Mouse (Mus musculus): ENCODE data around the gene Smyd3.

The Smyd3 gene

GRCm38 (mm10) chr1:179054385-179055116, 463.3 kb downstream of the Smyd3 start:
- no peak for DNase-seq

- no peak for DNase-seq
Measured at GRCm38 (mm10) chr1:179052545-179053180, 465.2 kb downstream of the Smyd3 start.

- no peak for DNase-seq
Measured at GRCm38 (mm10) chr1:179047931-179048596, 469.8 kb downstream of the Smyd3 start.

- no peak for DNase-seq
Measured at GRCm38 (mm10) chr1:179045856-179046714, 471.8 kb downstream of the Smyd3 start.

- DNase-seq, result no peak
Measured at GRCm38 (mm10) chr1:179044165-179044564, 473.7 kb downstream of the Smyd3 start.

- DNase-seq, result no peak
Measured at GRCm38 (mm10) chr1:179043644-179044043, 474.2 kb downstream of the Smyd3 start.

GRCm38 (mm10) chr1:179041905-179042337, 475.9 kb downstream of the Smyd3 start:
- DNase-seq, result peak; percentile 60

- DNase-seq, result no peak
Measured at GRCm38 (mm10) chr1:179041231-179041904, 476.5 kb downstream of the Smyd3 start.

GRCm38 (mm10) chr1:179038801-179039200, 479.0 kb downstream of the Smyd3 start:
- peak; percentile 49 for DNase-seq

- DNase-seq, result no peak
Measured at GRCm38 (mm10) chr1:179032947-179033346, 484.9 kb downstream of the Smyd3 start.

GRCm38 (mm10) chr1:179031581-179031980, 486.3 kb downstream of the Smyd3 start:
- peak; percentile 43 for DNase-seq

- no peak for DNase-seq
Measured at GRCm38 (mm10) chr1:179026614-179027013, 491.2 kb downstream of the Smyd3 start.

- no peak for DNase-seq
Measured at GRCm38 (mm10) chr1:179025169-179025568, 492.7 kb downstream of the Smyd3 start.

- no peak for DNase-seq
Measured at GRCm38 (mm10) chr1:179023486-179023885, 494.4 kb downstream of the Smyd3 start.

- DNase-seq, result no peak
Measured at GRCm38 (mm10) chr1:179017428-179017827, 500.4 kb downstream of the Smyd3 start.

GRCm38 (mm10) chr1:179013021-179013420, 504.8 kb downstream of the Smyd3 start:
- DNase-seq, result no peak

GRCm38 (mm10) chr1:179012273-179012672, 505.6 kb downstream of the Smyd3 start:
- DNase-seq, result peak; percentile 100

GRCm38 (mm10) chr1:179010756-179011155, 507.1 kb downstream of the Smyd3 start:
- no peak for DNase-seq

GRCm38 (mm10) chr1:179009911-179010310, 507.9 kb downstream of the Smyd3 start:
- no peak for DNase-seq

- DNase-seq, result no peak
Measured at GRCm38 (mm10) chr1:179004133-179004866, 513.5 kb downstream of the Smyd3 start.

- no peak for DNase-seq
Measured at GRCm38 (mm10) chr1:179003406-179004132, 514.3 kb downstream of the Smyd3 start.
